Mouse (Mus musculus) bone marrow macrophage, adult 2 months (primary cell): ENCODE measurements at regions not wholly inside any gene's neighbourhood (a gene's known extent, or its start where the extent isn't known, plus 50 kb on each side); places are given as distances from the start of the nearest gene placed in this dataset.

ENCODE experiments used
- H3K27ac ChIP-seq: 2 replicates; pipeline ENCODE4 v1.5.1; 2012; ENCODE audit warnings: low read depth, low read length; ENCODE audit not compliant: insufficient read depth
- H3K4me1 ChIP-seq: 2 replicates; pipeline ENCODE4 v1.6.1; 2012; ENCODE audit warnings: low read length; ENCODE audit not compliant: control insufficient read depth, insufficient read depth
- H3K4me3 ChIP-seq: 2 replicates; pipeline ENCODE4 v1.5.1; 2012; ENCODE audit warnings: mild to moderate bottlenecking, low read length, moderate library complexity; ENCODE audit not compliant: insufficient read depth
- CTCF ChIP-seq: IDR thresholded peaks from 2 replicates; pipeline ENCODE4 v1.5.1; 2012; ENCODE audit warnings: low read depth, mild to moderate bottlenecking, low read length, moderate library complexity
- POLR2A ChIP-seq: IDR thresholded peaks from 2 replicates; pipeline ENCODE4 v1.6.1; 2012; ENCODE audit warnings: mild to moderate bottlenecking, low read depth, low read length, borderline replicate concordance

DNA sequence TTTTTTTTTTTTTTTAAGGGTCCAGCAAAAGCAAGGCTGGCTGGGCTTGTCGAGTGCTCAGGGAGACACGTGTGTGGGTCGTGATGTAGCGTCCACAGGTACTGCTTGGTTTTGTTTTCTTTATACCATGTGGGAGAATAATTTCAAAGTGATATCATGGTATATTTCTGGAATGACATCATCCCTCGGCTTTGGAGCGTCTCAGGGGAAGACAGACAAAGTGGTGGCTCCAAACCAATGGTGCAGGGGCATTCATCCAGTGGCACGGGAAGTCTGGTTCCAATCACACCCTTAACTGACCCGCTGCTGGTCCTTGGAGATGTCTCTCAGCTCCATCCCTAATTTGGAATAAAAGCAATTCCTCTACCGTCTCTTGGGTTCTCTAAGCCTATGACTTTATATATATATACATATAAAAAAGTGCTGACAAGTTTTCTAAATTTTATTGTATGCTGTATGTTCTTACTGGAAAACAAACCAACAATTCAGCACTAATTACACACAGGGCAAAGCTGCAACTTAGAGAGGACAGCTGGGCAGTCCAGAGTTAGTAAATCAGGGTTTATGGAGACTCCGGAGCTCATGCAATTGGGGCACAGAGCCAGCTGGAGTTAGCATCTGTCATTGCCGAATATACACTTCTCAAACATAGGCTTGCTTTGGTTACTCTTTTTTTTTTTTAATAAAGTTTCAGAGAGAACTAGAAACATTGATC lies 115.3 kb downstream of the Evx1 start:
- Histone ChIP-seq H3K4me3 (no peak overlapping the region), H3K4me1 (peaks cover 7% of the 10 kb centered on the region), H3K27ac (no peak overlapping the region)
- no peak for TF ChIP-seq CTCF
- no peak for TF ChIP-seq POLR2A

DNA sequence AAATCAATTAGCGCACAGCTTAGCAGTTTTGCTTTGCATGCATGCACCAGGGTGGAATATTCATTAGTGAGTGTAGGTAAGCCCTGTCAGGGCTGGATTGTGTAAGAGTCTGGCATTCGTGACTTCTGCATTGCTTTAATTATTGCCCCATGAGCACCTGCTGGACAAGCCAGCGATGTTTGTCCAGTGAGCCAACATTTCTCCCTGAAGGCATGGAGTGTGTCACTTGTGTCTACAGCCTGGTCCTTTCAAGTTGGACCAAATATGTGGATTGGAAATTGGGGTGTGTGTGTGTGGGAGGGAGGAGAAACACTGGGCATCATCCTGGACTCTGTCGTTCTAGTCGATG lies 115.9 kb downstream of the Evx1 start:
- no peak for TF ChIP-seq CTCF
- TF ChIP-seq POLR2A: no peak

DNA sequence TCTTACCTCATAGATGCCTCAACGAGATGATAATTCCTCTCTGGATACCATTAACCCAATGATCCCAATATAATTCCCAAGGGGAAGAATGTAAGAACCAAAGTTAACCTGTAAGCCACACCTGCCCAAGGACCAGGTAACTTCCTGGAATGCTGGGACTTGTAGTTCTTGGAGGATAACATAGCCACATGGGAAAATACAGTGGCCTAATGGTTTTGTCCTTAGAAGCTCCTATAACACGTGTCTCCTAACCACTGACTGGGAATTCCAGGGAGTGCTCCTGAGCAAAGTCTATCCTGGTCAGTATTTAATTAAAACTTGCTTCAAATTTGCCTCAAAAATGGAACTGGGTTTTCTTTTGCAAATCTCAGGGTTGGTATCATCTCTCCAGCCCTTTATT lies 119.9 kb downstream of the Evx1 start:
- Histone ChIP-seq H3K4me1 (no peaks in the 10 kb centered on the region), H3K4me3 (no peak overlapping the region), H3K27ac (no peak overlapping the region)
- no peak for TF ChIP-seq POLR2A
- no peak for TF ChIP-seq CTCF

More for the DNA sequence above, 115.9 kb downstream of the Evx1 start:
- Histone ChIP-seq H3K4me3 (no peak overlapping the region), H3K4me1 (peaks cover 7% of the 10 kb centered on the region), H3K27ac (no peak overlapping the region)

DNA sequence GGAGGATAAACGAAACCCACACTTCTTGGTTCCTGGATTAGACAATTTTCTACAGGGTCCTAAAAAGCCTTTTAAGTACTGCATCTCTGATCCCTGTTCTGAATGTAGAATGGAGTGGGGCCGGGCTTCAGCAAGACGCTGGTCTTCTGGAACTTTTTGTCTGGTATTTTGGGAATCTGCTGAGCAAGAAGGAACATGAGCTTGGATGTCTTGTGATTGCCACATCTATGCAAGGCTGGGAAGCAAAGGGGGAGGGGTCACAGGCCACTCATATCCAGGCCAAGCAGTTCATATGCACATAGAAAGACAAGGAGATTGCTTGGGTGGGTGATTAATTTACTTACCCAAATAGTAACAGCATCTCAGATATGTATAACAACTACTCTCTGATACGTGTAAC lies 121.5 kb downstream of the Evx1 start:
- H3K4me3 ChIP-seq: no peak overlapping the region
- no peak for TF ChIP-seq CTCF
- TF ChIP-seq POLR2A: no peak
- no peak overlapping the region for H3K27ac ChIP-seq
- no peaks in the 10 kb centered on the region for H3K4me1 ChIP-seq

DNA sequence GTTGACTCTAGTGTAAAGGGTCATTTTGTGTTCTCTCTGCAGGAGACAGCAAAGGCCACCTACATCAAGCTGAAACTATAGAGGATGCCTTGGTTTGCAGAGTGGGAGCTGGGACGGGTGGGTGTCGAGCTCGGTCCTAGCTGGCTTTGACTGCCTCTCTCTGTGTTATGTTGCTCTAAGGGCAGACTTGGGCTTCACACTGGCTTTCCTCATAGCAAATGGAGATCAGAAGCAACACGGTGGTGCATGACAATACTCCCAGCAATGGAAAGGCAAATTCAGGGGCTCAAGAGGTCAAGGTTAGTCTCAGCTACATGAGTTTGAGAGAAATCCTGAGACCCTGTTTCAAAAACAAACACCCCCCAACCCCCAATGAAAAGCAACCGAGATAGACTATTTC lies 122.1 kb downstream of the Evx1 start:
- Histone ChIP-seq H3K4me1 (no peaks in the 10 kb centered on the region), H3K4me3 (no peak overlapping the region), H3K27ac (no peak overlapping the region)
- TF ChIP-seq CTCF (no peak), POLR2A (no peak)

DNA sequence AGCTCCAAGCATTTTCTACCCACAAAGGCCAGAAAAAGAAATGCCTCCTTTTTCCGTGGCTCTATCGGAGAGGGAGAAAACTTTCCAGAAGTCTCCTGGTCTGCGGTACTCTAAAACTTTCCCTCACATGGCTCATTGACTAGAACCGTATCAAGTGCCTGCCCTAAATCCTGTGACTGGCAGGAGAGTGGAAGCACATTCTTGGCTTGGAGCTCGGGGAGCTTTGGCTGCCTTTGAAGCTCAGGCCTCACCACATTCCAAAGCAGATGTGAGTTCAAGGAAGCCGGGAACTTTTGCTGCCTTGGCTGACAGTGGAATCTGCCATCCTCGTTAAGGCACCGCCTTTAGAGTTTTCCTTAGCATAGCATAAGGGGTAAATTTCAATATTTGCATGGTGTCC lies 125.1 kb downstream of the Evx1 start:
- Histone ChIP-seq H3K4me1 (peaks cover 9% of the 10 kb centered on the region), H3K27ac (no peak overlapping the region), H3K4me3 (no peak overlapping the region)
- TF ChIP-seq POLR2A (no peak), CTCF (no peak)

DNA sequence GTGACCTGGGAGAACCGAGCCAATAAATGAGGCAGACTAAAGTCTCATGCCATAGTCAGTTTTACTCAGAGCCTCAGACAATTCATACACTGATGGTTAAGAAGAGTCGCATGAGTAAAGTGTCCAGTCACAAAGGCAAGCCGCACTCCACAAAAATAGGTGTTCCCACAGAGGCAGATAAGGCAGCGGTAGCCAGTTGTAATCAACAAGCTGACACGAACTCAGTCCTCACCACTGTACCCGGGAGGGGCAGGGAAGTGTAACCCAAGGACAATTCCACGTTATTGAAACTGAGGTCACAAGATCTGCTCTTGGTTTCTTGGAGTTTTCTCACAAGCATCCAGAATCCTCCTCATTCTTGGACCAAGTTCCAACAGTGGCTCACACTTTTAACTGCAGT lies 125.9 kb downstream of the Evx1 start:
- Histone ChIP-seq H3K4me1 (peaks cover 9% of the 10 kb centered on the region), H3K4me3 (no peak overlapping the region), H3K27ac (no peak overlapping the region)
- TF ChIP-seq POLR2A: no peak
- TF ChIP-seq CTCF: no peak

DNA sequence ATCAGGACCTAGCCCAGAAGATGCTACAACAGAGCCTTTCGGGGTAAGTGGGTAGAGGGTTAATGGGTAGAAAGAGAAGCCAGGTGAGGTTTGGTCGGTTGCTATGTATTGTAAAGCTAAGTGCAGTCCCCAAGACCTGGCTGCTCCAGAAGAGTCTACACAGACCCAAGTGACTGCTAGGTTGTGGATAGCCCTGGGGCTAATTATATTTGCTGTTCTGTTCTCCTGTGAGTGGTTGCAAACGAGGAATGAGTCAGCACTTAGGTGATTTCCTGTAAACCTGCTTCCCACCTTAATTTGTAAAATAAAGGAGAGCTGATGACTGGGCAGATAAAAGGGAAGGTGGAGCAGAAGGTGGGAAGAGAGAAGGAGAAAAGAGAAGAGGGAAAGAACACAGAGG lies 126.9 kb downstream of the Evx1 start:
- Histone ChIP-seq H3K4me3 (no peak overlapping the region), H3K4me1 (peaks cover 9% of the 10 kb centered on the region), H3K27ac (no peak overlapping the region)
- TF ChIP-seq POLR2A: no peak
- TF ChIP-seq CTCF: no peak

DNA sequence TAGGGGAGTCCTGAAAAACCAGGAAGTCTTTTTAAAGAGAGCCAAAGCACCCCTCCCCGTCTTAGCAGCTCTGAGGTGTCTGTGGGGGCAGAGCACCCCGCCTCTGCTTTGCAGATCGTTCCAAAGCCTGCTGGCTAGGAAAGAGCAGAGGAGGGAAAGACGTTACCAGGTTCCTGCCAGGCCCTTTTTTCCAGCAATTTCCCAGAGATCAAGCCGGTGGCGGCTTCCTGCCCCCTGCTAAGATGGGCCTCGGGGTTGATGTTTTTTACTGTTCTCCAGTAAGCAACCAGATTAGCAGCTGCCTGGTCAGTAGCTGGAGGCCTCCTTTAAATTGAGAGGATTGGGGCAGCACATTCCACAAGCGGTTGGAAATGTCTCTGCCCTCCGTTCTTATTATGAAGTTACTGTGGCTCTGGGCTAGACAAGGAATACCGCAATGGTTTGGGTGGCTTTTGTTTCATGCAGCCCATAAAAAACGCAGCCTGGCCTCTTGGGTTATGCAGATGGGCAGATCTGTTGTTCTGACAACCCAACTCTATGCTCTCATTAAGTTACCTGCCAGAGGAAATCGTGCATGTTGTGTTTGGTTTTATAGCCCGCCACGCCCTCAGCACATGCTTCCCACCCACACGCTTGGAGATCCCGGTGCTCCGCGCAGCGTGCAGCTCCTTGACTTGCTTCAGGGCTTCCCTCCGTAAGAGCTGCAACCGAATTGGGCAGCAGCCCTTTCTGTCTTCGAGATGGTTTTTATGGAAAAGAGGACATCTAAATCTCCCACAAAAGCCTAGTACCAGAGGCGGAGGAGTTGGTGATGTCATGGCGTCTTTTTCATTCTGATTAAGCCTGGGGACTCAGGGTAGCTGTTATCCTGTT lies 130.1 kb downstream of the Evx1 start:
- no peak for TF ChIP-seq CTCF
- no peak for TF ChIP-seq POLR2A
- Histone ChIP-seq H3K4me3 (no peak overlapping the region), H3K4me1 (peaks cover 9% of the 10 kb centered on the region), H3K27ac (no peak overlapping the region)

DNA sequence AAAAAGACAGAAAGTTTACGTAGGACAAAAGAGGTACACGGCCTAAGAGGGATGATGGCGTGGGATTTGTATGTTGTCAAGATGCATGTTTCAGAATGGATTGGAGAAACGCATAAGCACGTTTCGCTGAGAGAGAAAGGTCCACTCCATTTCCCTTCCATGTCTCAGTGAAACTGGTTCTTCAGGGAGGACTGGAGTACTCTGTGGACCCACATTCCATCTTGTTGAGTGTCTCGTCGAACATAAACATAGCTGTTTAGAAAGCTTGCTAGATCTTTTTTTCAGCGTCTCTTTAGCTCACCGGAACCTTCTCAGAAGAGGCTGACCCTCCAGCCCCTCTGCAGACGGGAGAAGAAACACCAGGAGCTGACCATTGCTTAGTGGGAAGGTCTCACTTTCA lies 145.5 kb downstream of the Evx1 start:
- Histone ChIP-seq H3K4me3 (no peak overlapping the region), H3K4me1 (no peaks in the 10 kb centered on the region), H3K27ac (no peak overlapping the region)
- TF ChIP-seq POLR2A (no peak), CTCF (no peak)

DNA sequence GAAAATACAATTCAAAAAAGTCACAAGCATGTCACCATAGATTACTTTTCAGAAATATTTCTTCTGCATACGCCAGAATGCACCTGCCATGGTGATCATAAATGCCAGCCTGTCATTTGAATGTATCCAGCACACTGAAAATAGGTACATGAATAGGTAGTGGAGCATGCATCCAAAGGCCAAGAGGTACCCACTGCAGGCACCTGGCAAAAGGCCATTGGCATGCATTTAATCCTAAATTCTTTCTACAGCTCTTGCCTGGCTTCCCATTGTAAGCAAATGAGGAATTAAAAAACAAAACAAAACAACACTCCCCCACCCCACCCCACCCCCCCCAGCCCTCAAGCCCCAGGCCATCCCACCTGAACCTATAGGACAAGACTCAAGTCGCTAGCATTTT lies 147.9 kb downstream of the Evx1 start:
- TF ChIP-seq CTCF (no peak), POLR2A (no peak)
- Histone ChIP-seq H3K4me1 (no peaks in the 10 kb centered on the region), H3K4me3 (no peak overlapping the region), H3K27ac (no peak overlapping the region)
